8 mouse cellular contexts compared by ENCODE assay signal in the genomic region with DNA sequence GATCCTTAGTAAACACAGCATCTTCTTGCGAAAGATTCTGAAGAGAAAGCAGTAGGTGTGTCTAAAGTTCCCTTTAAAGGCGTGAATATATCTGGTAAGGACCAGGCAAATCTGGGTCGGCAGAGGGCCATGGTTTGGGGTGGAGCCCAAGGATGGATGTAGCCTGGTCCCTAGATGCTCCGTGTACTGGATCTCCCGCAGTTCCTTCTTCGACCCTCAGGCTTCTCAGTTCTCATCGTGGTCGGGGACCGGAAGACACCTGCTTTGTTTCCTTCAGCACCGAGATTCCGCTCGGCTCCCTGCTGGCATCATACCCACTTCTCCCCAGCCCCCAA. TPM values are rescaled to one million over a fixed set of nuclear protein-coding genes. Genes with fewer than 3 reads are reported as not detected.
A peak's percentile ranks its signal among the peaks of the same experiment; 100 is the strongest.
DNase-seq lines count a peak whose midpoint lies in the region; ATAC-seq and TF ChIP-seq lines count a peak whose summit lies in the region.

No protein-coding gene starts in this region.

- 0 out of 2 replicates have a peak, but pooled peaks have one; percentile 35 for ATAC-seq in embryonic facial prominence, embryonic 13.5 days (ENCODE audit: insufficient number of reproducible peaks, insufficient read depth, low FRiP score, low TSS enrichment, low read depth)
- ATAC-seq in intestine, postnatal 0 days = peak; percentile 17; the same call in 1 of the 2 replicates
- peak; percentile 46; the same call in 1 of the 2 replicates for ATAC-seq in neural tube, embryonic 12.5 days (ENCODE audit: low FRiP score, low read depth)

- WGBS in embryonic facial prominence, embryonic 13.5 days = under 1% methylated on average over 12 of the region's 12 CpGs
- WGBS in intestine, postnatal 0 days = 0% methylated on average over 12 of the region's 12 CpGs
- under 1% methylated on average over 12 of the region's 12 CpGs for WGBS in neural tube, embryonic 12.5 days

- peak overlapping the region; percentile 92 for H3K9ac ChIP-seq in embryonic facial prominence, embryonic 13.5 days
- peak overlapping the region; percentile 89 for H3K9ac ChIP-seq in intestine, postnatal 0 days (ENCODE audit: low read depth, low read length)
- peak overlapping the region; percentile 87 for H3K9ac ChIP-seq in neural tube, embryonic 12.5 days

- peak overlapping the region; percentile 100 for H3K27ac ChIP-seq in layer of hippocampus, adult 2 months
- peak overlapping the region; percentile 97 for H3K27ac ChIP-seq in embryonic facial prominence, embryonic 13.5 days
- H3K27ac ChIP-seq in intestine, postnatal 0 days (ENCODE audit: low read depth, low read length) = peak overlapping the region; percentile 97; the same call in 1 of the 2 replicates
- no peak overlapping the region for H3K27ac ChIP-seq in neural tube, embryonic 12.5 days

- TF ChIP-seq CTCF in layer of hippocampus, adult 2 months (conservative IDR thresholded peaks at IDR 0.05) = peak; percentile 33
- TF ChIP-seq CTCF in intestine, postnatal 0 days (IDR thresholded peaks at IDR 0.05; ENCODE audit: low read depth) = 0 out of 2 replicates have a peak, but pooled peaks have one; percentile 1

- H3K27me3 ChIP-seq in embryonic facial prominence, embryonic 13.5 days = no peaks in the 10 kb centered on the region
- H3K27me3 ChIP-seq in intestine, postnatal 0 days (replicated peaks; ENCODE audit: control insufficient read depth, insufficient read depth, low read length) = no peaks in the 10 kb centered on the region
- H3K27me3 ChIP-seq in neural tube, embryonic 12.5 days (replicated peaks) = no peaks in the 10 kb centered on the region

- H3K4me1 ChIP-seq in embryonic facial prominence, embryonic 13.5 days = peaks cover 33% of the 10 kb centered on the region
- no peaks in the 10 kb centered on the region; the same call in 1 of the 2 replicates for H3K4me1 ChIP-seq in intestine, postnatal 0 days (replicated peaks; ENCODE audit: control insufficient read depth, insufficient read depth, low read length)
- peaks cover 30% of the 10 kb centered on the region for H3K4me1 ChIP-seq in neural tube, embryonic 12.5 days

- H3K36me3 ChIP-seq in embryonic facial prominence, embryonic 13.5 days = peaks cover 2% of the 10 kb centered on the region; the same call in 1 of the 2 replicates
- H3K36me3 ChIP-seq in intestine, postnatal 0 days (ENCODE audit: control insufficient read depth, insufficient read depth) = no peaks in the 10 kb centered on the region
- H3K36me3 ChIP-seq in neural tube, embryonic 12.5 days = no peaks in the 10 kb centered on the region

- no peak for DNase-seq in layer of hippocampus, adult 2 months (ENCODE audit: low spot score in 2 of 2)
- no peak for DNase-seq in layer of hippocampus, postnatal 25 days (ENCODE audit: extremely low spot score in 1 of 2, low spot score in 1 of 2)
- DNase-seq in right cerebral cortex, adult 18-20 months = no peak
- DNase-seq in cerebellum, adult 9-11 months = no peak
- no peak for DNase-seq in layer of hippocampus, postnatal 10 days (ENCODE audit: low spot score in 2 of 2)

- peak overlapping the region; percentile 82 for H3K4me3 ChIP-seq in layer of hippocampus, adult 2 months
- H3K4me3 ChIP-seq in embryonic facial prominence, embryonic 13.5 days = peak overlapping the region; percentile 90
- H3K4me3 ChIP-seq in intestine, postnatal 0 days (ENCODE audit: low read depth, low read length) = peak overlapping the region; percentile 94
- H3K4me3 ChIP-seq in neural tube, embryonic 12.5 days = peak overlapping the region; percentile 77

- H3K9me3 ChIP-seq in embryonic facial prominence, embryonic 13.5 days = no peaks in the 10 kb centered on the region
- H3K9me3 ChIP-seq in intestine, postnatal 0 days (ENCODE audit: control insufficient read depth) = no peaks in the 10 kb centered on the region
- H3K9me3 ChIP-seq in neural tube, embryonic 12.5 days = no peaks in the 10 kb centered on the region

- H3K4me2 ChIP-seq in embryonic facial prominence, embryonic 13.5 days = peak overlapping the region; percentile 80
- peak overlapping the region; percentile 84 for H3K4me2 ChIP-seq in intestine, postnatal 0 days (replicated peaks; ENCODE audit: low read depth)
- peak overlapping the region; percentile 86 for H3K4me2 ChIP-seq in neural tube, embryonic 12.5 days (replicated peaks)

RNA-seq across cellular contexts. Expression of gene Aak1, which starts 0.8 kb away (rescaled TPM):
- total RNA-seq in layer of hippocampus, adult 2 months (2021) = 100 to 1,000 TPM; 445 to 462 TPM
- 100 to 1,000 TPM; 399 to 433 TPM for total RNA-seq in layer of hippocampus, postnatal 25 days (2021)
- 16.9 and 19.0 TPM in 2 replicates for polyA plus RNA-seq in embryonic facial prominence, embryonic 13.5 days (2015; fragmentation: Nextera tagmentation; extraction: Ambion mirVana)
- 5.7 and 7.2 TPM in 2 replicates for polyA plus RNA-seq in intestine, postnatal 0 days (2015; fragmentation: Nextera tagmentation; extraction: Ambion mirVana)
- 30.3 and 34.6 TPM in 2 replicates for polyA plus RNA-seq in neural tube, embryonic 12.5 days (2016; fragmentation: Nextera tagmentation; extraction: Ambion mirVana)
- total RNA-seq in layer of hippocampus, postnatal 10 days (2021) = 100 to 1,000 TPM; 276 to 295 TPM

RNA-seq across cellular contexts. Expression of gene Anxa4, which starts 55.2 kb away (rescaled TPM):
- total RNA-seq in layer of hippocampus, adult 2 months (2021) = 1 to 10 TPM; 4.6 to 4.8 TPM
- total RNA-seq in layer of hippocampus, postnatal 25 days (2021) = 1 to 10 TPM; 4.8 to 6.2 TPM
- polyA plus RNA-seq in embryonic facial prominence, embryonic 13.5 days (2015; fragmentation: Nextera tagmentation; extraction: Ambion mirVana) = 32.5 and 34.7 TPM in 2 replicates
- polyA plus RNA-seq in intestine, postnatal 0 days (2015; fragmentation: Nextera tagmentation; extraction: Ambion mirVana) = 541 and 578 TPM in 2 replicates
- polyA plus RNA-seq in neural tube, embryonic 12.5 days (2016; fragmentation: Nextera tagmentation; extraction: Ambion mirVana) = 6.8 and 7.4 TPM in 2 replicates
- total RNA-seq in layer of hippocampus, postnatal 10 days (2021) = 1 to 10 TPM; 6.1 to 6.4 TPM
